Mouse (Mus musculus) kidney, postnatal 25 days (tissue): ENCODE data around the gene Ugt1a1.

Experiments used
- DNase-seq, 2 experiments: peaks; one replicate each; pipeline ENCODE4 v3.0.0; 2021; ENCODE audit warnings: mixed read lengths in 2 of 2

Ugt1a1 gene

GRCm38 (mm10) chr1:88235046-88235893 lies 23.5 kb downstream of the Ugt1a1 start:
- DNase-seq, result peak in 1 of 2 experiments; percentile 54

DNA sequence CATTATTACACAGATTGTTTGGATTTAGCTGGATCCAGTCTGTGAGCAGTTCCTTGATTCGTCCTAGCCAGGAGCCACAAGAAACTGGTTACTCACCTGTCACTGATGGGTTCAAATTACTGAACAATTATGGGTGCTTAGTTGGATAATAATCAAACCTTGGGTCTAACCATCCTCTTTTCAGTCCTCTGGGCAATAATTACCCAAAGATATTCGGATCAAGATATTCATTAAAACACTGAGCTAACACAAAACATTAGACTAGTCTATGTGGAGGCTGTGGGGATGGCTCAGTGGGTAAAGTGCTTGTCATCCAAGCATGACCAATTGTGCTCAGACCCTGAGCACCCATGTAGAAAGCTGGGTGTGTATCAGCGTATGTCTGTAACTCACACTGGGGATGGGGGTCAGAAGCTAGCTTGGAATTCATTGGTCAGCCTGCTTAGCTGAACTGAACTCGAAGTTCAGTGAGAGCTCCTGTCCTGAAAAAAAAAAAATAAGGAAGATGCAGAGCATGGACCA lies 24.2 kb downstream of the Ugt1a1 start:
- peak in 1 of 2 experiments; percentile 70 for DNase-seq

- peak in 1 of 2 experiments; percentile 57 for DNase-seq
Measured at GRCm38 (mm10) chr1:88237311-88237710, 25.6 kb downstream of the Ugt1a1 start.

DNA sequence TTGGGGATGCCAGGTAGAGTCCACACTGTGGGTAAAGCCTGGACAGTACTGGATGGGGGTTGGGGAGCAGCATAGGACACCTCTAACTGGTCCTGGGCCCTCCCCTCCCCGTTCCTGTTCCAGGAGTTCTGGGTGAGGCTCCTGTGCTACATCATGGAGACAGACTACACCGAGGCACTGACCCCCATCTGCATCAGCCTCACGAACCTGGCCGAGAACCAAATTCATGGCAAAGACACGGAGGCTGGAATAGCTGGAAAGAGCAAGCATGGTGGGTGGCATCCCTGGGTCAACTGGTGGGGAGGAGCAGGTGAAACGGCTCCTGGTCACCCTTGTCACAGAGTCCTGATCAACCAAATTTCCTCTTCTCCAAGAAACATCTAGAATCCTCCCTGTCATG lies 27.0 kb downstream of the Ugt1a1 start:
- DNase-seq, result peak in 1 of 2 experiments; percentile 60

DNA sequence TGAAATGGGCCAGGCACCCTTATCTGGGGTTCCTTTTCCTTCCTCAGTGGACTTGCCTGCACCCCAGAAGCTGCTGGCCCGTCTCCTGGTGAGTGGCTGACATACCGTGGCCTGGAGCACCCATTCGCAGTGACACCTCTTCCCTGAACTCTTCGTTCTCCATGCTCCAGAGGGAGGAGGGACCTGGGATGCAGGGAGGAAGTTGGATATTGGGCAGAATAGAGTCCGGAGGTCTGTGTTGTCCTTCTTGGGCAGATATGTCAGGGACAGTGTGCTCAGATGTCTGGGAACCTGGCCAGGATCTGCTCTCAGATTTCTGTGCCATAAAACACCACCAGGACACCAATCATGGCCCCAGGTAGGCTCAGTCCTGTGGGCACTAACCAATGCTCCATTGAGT lies 28.3 kb downstream of the Ugt1a1 start:
- DNase-seq, result peak in 1 of 2 experiments; percentile 64

DNA sequence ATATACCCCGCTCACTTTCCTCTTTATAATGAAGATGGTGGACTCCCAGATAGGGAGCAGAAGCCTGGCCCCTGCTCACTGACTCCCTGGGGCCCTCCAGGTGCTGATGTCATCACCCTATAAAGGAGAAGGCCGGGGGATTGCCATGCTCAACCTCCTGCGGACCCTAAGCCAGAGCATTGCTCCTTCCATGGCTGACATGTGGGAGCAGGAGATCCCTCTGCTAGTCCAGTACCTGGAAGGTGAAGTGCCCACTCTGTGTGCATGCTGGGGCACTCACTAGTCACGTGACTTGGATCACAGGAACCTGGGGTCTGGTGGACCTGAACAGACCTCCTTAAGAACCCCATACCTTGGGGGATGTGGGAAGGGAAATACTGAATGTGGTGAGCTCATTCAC lies 28.8 kb downstream of the Ugt1a1 start:
- DNase-seq, result peak in 1 of 2 experiments; percentile 59

GRCm38 (mm10) chr1:88243861-88244260 lies 32.1 kb downstream of the Ugt1a1 start:
- DNase-seq, result peak in 1 of 2 experiments; percentile 51

- DNase-seq, result peak in 1 of 2 experiments; percentile 59
Measured at GRCm38 (mm10) chr1:88245881-88246280, 34.1 kb downstream of the Ugt1a1 start.

- DNase-seq, result no peak
Measured at GRCm38 (mm10) chr1:88246386-88246785, 34.6 kb downstream of the Ugt1a1 start.

DNA sequence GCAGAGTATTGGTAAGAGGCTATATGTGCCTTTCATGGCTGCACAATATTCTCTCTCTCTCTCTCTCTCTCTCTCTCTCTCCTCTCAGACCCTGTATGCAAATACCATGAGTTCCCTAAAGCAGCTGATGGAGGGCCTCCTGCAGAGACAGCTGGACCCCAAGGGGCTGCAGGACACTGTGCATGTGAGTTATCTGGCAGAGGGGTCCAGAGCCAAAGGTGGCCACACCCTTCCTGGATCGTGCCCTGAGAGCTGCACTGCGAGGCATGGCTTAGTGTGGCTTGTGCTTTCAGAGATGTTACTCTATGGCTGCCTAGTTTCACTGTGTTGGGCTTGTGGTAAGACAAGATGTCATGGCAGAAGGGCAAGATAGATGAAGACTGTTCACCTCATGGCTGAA lies 35.9 kb downstream of the Ugt1a1 start:
- DNase-seq, result no peak

GRCm38 (mm10) chr1:88248658-88249057 lies 36.9 kb downstream of the Ugt1a1 start:
- DNase-seq, result no peak

DNA sequence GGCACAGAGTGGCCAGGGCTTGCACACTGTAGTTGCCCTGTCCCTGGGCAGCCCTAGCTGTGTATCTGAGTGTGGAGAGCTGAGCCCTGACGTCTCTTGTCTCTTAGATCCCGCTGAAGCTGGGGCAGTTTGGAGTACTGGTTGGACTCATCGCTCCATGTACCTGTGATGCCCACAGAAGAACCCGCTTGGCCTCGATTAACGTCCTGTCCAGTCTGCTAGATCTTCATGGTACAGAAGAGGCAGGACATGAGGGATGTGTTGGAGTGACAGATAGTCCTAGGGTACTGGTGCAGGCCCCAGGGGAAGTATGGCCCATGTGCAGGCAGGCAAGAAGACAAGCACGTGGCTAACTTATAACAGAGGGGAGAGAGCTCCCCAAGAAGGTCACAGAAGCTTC lies 37.8 kb downstream of the Ugt1a1 start:
- no peak for DNase-seq

GRCm38 (mm10) chr1:88250023-88250422 lies 38.3 kb downstream of the Ugt1a1 start:
- no peak for DNase-seq

GRCm38 (mm10) chr1:88253106-88253505 lies 41.3 kb downstream of the Ugt1a1 start:
- no peak for DNase-seq

- DNase-seq, result no peak
Measured at GRCm38 (mm10) chr1:88253540-88253939, 41.8 kb downstream of the Ugt1a1 start.

GRCm38 (mm10) chr1:88254793-88255465 lies 43.2 kb downstream of the Ugt1a1 start:
- no peak for DNase-seq

DNA sequence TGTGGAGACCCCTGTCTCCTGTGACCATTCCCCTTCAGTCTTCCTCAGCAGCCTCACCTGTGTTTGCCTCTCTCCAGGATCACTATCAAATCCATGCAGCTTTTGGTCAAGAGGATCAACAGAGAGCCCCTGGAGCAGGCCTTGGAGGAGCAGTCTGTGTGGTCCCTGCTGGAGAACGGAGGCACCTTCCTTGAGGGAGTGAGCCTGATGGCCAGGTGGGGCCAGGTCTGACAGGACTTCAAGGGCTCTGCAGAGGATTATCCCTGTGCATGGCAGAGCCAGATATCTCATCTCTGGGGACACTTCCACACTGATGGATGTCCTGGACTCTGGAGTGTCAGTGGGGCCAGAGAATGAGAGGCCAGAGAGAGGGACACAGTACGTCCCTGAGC lies 43.7 kb downstream of the Ugt1a1 start:
- no peak for DNase-seq

DNA sequence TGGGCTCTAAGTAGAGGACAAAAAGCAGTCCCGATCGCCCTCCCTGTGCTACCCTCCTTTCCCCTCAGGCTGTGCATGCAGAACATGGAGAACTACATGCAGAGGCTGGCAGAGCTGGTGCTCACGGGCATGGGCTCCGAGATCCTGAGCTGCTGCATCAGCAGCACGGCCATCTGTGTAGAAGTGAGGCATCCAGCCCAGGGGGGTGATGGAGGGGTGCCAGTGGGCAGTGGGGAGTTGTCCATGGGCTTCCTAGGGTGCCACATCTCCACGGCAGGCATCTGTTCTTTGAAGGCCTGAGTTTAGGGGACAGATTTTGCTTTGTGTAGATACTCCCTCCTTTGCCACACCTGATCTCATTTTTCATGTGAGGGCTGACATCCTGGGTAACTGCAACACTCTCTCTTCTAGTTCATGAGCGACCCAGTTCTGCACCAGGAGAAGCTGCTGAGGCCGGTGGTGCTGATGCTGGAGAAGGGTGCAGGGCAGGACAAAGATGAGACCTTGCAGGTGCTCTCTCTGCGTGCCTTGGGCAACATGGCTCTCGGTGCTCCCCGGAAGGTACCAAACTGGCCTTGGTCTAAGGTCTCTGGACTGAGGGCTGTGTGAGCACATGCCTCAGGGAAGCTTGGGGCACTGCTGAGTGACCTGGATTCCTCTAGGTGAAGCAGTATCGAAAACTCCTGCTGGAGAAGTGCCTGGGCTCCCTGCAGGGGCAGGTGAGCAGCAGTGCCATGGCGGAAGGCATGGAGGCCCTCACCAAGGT lies 44.4 kb downstream of the Ugt1a1 start:
- DNase-seq, result no peak

GRCm38 (mm10) chr1:88256886-88257663 lies 45.3 kb downstream of the Ugt1a1 start:
- DNase-seq, result no peak

- no peak for DNase-seq
Measured at GRCm38 (mm10) chr1:88257681-88258080, 45.9 kb downstream of the Ugt1a1 start.

- peak in 1 of 2 experiments; percentile 50 for DNase-seq
Measured at GRCm38 (mm10) chr1:88258361-88258760, 46.6 kb downstream of the Ugt1a1 start.
